Mouse (Mus musculus) right cerebral cortex, postnatal 25 days (tissue): ENCODE measurements around the gene Foxo3.

Experiments
- DNase-seq: peaks from one replicate; pipeline ENCODE4 v3.0.0; 2022

Foxo3 gene

DNA sequence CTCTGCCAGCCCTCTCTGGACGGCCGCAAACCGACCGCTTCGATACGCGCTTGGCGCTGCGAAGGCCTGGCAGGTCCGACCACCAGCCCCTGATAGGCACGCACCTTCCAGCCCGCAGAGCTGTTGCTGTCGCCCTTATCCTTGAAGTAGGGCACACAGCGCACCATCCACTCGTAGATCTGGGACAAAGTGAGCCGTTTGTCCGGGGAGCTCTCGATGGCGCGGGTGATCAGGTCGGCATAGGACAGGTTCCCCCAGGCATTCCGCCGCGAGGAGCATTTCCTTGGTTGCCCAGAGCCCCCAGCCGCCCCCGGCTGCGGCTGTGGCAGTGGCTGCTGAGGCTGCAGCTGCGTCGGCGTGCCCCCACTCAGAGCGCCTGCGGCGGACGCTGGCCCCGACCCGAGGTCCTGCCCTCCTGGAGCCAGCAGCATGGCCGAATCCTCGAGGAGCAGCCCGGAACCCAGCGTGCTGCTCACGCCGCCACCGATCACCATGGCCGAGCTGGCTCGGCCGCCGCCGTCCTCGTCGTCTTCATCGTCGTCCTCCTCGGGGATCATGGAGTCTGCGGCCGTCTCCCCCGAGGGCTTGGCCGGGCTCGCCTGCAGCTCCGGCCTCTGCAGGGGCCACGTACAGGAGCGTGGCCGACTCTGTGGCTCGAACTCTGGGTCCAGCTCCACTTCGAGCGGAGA is 1.7 kb downstream of the Foxo3 start:
- peak; percentile 40 for DNase-seq

DNA sequence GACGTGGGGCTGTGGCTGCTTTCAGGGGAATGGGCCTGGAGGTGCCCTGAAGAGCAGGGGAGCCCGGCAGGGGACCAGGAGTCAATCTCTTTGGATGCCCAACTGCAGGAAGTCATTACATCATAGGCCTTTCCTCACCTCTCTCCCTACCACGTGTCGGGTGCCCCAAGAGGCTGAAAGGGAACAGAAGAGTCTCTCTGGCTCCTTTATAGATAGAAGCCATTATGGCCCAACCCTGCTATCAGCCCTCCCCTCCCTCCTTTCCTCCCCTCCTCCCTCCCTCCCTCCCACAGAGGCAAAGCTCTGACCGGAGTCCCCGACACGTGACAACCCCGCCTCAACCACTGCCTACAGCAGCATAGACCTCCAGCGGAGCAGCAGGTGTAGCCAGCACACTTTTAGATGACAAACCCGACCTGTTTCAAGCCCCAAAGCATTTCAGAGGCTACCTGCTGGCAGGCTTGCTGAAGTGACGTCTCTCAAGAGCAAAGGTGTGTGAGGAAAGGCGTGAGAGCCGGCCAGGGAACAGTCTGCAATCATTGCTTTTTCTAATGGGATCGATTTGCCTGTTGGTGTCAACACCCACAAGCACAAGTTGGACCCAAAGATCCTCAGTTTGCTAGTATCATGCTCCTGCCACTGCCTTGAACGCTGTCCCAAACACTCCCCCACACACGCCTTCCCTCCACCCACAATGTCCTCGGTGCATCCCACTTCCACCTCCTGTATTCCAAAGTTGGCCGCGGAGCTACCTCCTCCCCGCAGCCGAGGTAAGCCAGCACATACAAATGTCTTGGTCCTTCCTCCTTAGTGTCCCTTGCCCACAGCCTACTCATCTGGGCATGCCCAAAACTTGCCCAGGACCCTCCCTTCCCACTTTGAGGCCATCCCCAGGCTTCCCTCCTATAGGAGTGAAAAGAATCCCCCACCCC is 2.5 kb downstream of the Foxo3 start:
- peak; percentile 30 for DNase-seq

DNA sequence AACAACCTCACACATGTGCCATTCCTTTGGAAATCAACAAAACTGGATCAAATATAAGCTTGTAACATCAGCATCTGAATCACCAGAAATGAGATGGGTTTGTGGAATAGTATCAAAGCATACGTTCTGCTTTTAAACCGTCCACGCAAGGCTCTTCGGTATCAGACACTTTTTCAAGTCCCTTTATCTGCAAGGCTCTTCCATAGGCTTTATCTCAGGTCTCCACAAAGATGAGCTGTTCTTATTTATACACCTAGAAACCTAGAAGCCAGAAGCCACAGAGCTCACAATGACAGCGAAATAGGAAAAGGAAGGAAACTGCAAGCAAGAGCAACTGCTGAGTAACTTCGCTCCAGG is 3.2 kb downstream of the Foxo3 start:
- no peak for DNase-seq

DNA sequence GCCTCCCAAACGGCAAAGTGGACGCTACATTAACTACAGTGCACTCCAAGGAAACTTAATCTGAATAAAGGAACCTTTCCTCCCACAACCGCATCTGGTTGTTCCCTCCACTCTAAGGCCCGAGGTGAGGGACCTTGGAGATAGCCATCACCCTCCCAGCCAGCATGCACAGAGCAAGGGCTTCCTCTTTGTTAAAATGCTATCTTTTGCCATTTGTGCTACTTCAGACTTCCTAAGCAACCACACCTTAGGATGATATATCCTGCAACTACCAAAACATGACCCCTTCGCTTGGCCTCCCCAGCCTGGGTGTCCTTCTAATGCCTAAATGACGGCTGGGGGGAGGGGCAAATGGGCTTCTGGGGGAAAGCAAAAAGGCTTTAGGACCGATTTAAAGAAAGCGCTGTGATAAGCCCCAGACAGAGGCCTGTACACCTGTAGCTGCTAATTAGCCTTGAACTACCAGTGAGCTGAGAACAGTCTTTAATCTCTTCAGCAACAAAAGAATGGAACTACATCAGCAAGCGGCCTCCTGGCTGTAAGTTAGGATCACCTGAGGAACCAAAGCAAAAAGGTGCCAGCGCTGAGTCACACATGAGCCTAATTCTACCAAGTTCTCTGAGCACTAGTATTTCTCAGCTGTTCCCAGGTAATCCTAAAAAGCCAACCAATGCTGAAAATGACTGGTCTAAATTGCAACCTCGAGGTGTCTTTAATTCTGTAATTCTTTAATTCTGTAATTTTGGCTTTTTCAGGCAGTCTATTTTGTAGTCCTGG is 4.9 kb downstream of the Foxo3 start:
- no peak for DNase-seq

DNA sequence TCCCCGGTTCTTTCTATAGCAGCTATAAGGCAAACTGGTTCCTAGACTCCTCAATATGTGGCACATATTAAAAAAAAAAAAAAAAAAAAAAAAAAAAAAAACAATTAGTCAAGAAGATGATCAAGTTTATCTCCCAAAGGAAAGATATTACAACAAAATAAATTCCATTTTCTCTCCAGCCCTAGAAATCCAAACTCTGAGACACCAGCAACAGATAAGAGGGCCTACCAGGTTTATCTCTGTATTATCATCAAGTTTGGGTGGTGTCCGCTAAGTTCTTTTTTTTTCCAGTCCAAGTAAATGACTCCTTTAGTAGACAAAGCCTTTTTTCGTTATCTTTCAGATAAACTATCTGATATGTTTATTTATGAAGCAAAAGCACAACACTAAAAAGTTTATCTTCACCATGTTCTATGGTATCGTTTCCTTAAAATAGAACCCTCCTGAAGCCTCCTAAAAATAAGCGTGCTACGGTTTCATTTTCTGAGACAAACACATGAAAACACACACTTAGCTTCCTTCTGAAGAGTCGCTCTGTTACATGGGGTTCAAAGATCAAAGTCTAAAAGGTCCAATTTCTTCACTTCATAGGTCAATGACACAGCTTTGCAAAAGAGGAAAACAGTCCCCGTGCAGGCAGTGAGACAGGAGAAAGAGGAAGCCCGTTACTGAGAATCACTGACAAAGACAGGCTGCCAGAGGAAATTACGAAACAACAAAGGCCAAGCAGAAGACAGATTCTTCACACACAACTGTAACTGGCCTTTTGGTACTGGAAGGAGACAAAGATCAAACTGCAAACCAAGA is 6.1 kb downstream of the Foxo3 start:
- no peak for DNase-seq

DNA sequence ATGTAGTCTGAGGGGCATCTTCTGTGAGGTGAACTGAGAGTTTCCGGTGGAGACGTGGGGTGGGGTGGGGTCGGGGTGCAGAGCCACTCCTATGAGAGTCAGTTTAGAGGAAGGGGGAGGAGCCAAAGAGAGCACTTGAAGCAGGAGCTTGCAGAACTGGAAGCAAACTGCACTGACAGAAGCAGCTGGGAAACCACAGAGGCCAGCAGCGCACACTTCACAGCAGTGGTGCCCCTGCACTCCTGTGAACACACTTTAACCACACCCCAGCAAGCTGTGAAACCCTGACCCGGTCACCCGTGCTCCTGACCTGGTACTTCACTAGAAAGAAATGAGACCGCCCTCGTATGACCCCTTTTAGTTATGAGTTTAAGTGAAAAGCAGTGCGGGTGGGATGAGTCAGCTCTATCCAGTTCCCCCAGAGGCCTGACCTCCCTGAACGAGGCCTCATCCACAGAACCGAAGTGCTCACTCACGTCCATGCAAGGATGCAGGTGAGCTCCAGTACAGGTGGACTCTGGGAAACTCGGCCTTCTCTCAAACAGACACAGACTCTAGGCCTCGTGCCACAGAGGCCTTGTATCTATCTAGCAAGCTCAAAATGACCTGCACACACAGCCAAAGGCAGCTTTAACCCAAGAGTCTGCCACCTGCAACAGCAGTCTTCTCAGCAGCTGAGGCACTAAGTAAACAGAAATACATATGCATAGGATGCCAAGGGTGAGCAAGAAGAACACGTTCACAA is 7.1 kb downstream of the Foxo3 start:
- DNase-seq, result no peak

DNA sequence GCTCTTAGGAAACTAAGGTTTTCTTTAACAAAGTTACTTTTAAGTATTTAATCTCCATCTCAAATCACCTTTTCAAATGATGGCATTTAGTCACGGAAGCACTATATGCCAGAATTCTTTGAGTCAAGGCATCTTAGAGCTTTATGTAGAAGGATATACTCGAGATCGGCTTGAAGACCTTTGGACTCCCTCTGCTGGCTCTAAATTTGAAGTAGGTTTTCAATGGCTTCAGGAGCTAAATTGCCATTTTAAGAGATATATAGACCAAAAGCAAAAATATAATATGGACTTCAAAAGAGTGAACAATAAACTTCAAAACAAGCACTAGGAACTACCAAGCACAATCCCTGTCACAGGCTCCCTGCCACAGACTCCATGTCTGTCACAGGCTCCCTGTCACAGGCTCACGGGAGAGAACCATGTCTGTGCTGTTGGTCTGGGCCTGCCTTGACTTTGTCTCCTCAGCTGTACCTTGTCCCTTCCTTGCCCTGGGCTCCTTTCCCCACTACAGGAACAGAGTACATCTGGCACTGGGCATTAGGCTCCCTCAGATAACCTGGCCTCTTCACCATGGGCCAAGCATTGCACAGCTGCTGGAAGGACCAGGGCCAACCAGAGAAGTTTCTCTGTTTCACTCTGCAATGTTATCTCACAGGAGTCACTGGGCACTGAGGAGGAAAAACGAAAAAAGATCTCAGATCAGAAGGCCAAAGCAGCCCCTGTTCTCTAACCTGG is 8.6 kb downstream of the Foxo3 start:
- no peak for DNase-seq

DNA sequence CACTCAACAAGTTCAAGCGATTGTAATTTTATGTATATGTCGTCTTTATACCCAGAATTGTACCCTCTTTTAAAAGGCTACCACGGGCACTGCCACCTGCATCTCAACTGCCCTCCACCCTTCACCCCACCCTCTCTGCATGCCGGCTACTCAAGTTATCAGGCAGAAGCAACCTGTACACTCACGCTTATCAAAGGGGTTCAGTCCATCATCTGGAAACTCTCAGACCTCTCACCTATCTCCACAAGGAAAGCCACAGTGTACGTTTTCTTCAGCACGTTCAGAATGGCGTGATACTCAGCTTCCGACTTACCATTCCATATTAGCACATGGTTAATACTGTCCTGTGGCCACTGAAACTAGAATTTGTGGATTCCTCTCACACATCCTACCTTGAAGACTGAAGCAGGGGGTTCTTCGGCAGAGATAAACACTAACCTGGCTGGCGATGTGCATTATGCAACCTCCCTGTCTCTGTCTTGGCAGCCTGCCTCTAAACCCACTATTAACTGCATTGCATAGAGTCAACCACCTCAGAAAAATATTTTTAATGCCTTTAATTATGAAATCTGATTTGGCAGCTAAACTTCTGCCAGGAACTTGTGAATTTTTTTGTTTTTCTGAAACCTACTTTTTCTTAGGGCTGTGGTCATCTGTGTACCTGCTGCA is 11.4 kb downstream of the Foxo3 start:
- DNase-seq, result no peak

DNA sequence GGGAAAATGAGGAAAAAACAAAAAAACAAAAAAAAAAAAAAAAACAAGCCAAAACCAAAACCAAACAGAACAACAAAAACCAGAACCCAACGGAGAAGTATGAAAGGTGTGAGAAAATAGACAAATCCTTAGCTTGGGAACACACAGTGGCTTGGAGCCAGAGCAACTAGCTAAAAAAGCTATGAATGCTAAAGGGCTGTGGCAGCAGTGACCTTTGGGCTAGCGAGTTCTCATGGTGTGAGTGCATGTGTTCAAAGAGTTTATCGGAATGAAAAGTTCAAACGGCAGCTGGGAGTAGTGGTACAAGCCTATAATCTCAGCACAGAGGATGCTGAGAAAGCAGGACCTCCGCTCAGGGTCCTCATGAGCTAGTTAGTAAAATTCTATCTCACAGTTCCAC is 12.4 kb downstream of the Foxo3 start:
- no peak for DNase-seq

DNA sequence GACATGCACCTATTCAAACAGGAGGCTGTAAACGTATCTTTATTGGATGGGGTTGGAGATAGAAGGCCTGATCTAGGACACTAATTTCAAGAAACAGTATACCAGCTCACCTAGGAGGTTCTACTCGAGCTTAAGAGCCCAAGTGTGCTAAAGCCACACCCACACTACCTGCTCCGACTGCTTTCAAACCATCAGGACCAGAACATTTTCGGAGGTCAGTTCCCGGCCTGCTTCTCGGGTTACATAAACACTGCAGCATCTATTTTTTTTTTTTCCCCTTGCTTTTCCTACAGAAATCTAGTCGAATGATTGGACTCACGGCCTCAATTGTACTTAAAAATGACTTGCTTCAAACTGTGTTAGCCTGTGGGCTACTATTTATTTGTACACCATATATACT is 12.9 kb downstream of the Foxo3 start:
- no peak for DNase-seq

DNA sequence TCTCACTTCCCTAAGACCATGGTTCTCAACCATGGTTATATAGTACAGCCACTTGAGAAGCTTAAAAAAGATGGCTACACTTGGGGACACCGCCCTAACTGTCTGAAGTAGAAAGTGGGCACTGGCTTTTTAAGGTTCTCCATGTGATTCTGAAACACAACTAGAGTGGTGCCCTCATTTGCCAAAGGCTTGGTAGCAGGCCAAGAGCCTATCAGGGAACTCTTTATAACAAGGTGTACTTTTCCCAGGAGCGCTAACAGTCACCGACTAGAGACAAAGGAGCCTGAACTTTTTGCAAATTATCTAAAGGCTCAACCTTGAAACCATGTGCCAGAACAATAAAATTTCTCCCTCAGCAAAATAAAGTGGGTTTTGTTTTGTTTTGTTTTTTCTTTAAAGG is 14.5 kb downstream of the Foxo3 start:
- DNase-seq, result no peak

DNA sequence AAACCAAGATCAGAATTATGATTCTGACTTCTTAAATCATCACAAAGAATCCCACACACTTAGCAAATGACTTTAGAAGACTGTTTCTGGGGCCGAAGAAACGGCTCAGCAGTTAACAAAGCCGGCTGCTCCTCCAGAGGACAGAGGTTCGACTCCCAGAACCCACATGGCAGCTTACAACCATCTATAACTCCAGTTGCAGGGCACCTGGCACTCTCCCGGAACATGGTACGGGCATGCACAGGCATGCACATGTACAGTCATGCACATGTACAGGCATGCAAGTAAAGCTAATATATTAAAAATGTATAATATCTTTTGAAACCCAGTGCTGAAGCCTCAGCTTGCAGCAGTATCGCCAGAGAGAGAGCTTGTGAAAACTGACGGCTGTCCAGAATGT is 15.5 kb downstream of the Foxo3 start:
- no peak for DNase-seq

DNA sequence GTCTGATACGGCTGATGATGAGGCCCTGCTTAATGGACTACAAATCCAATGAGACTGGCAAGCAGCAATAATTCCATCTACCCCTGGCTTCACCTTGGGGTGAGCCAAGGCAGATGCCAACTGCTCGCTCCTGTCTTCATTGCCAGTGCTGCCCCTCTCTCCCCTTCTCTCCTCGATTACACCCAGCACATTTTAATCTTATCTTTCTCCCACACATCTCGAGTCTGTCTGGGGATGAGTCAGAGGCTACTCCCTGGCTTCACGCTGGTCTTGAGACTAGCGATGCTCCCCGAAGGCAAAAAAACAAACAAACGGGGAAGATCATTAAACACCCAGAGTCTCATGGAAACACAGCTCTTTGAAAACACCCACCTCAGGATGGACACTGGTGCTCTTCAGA is 16.0 kb downstream of the Foxo3 start:
- DNase-seq, result no peak

DNA sequence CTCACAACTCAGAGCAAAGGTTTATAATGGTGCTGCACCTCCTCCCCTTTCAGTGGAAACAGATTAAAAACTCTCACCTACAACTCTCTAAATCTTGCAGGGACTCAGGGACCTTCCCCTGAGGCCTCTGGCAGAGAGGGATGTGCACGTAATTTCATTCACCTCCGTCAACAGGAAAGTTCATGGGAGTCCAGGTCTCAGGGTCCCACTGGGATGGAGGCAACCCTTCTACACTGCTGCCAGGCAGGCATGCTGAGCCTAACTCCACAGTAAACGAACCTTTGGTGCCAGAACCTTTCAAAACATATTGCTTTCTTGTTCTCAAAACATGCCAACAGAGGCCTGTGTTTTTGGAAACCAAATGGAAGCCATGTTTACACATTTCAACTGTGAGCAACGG is 17.0 kb downstream of the Foxo3 start:
- no peak for DNase-seq

DNA sequence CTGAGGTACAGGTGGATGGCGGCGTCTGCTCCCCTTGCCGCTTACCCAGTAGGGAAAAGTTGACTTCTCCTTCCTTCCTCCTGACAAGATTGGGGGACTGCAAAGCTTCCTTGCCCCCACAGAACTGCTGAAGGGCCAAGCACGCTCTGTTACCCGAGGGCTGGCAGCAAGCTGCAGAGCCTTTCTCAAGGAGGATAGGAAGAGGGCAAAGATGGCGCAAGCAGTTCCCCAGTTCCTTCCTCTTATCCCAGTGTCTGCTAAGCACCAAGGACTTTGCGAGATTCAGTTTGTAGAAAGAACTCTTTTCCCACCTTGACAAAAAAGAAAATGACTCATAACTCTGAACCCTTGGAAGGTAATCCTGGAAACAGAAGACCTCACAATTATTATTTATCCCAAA is 18.6 kb downstream of the Foxo3 start:
- no peak for DNase-seq

DNA sequence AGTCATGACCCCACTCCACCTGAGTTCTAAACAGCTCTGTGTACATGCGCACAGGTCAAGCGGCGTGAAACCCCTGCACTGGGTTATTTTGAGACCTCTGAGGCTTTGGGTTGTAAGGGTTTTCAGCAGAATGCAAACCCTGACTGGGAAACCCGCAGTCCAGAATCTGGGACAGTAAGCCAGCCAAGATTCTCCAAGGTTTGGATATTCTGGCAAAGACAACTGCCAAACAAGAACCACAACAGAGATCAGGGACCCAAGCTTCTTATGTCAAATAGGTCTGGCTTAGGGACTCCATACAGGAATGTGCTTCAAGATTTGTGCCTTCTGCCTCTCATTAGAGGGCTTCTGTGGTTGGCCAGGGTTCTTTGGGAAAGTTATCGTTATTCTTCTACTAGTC is 21.8 kb downstream of the Foxo3 start:
- DNase-seq, result no peak

DNA sequence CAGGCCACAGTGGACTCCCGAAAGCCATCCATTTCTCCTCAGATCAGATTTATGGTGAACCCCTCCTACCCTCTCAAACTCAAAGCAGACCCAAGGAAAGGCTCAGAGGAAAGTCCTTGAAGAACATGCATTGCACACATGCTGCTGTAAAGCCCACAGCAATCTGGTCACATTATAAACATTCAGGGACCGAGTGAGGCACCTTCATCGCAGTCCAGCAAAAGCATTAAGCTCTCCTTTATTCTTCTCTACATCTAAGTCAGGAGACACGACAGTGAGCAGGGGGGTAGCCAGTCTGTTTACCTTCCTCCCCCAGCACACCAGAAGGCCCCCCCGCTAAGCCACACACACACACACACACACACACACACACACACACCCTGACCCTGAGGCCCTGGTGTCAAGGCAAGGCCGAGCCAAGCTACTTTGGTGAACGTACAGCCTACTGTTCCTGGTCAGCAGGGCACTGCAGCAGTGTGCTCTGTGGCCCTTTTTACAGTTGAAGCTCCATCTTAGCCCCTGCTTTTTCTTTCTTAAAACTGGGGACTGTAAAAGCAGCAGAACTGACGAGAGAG is 24.7 kb downstream of the Foxo3 start:
- no peak for DNase-seq

DNA sequence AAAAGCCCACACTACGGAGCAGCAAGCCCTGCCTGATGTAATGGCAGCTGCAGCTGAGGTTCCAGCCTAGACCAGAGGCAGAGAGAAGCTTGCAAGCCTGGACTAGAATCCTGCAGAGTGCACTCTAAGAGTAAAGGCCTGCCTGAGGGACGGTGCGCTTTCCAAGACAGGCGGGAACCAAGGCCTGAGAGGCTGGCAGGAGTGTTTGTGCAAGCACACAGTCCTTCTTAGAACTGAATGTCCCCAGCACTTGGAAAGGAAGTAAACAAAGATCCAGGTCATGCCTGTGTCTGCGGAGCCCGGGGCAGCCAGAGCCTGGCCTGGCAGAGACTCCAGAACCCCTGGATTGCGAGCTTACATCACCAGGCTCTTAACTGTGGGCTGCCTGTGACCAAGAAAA is 25.4 kb downstream of the Foxo3 start:
- DNase-seq, result peak; percentile 36

DNA sequence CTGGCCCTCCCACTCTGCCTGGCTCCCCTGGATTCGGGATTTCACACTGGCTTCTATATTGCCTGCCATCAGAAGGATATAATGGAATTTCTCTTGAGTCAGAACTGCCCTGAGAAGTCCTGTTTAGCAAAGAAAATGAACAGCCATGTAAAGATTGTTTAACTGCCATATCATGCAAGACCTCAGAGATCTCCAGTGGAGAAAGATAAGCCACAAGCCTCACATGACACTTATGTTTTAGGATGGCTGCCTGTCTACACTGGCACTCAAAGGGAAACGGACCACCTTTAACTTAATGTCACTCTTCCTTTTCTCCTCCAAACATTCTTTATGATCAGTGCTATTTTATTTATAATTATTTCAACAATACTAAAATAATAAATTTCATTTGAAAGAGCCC is 26.6 kb downstream of the Foxo3 start:
- no peak for DNase-seq

DNA sequence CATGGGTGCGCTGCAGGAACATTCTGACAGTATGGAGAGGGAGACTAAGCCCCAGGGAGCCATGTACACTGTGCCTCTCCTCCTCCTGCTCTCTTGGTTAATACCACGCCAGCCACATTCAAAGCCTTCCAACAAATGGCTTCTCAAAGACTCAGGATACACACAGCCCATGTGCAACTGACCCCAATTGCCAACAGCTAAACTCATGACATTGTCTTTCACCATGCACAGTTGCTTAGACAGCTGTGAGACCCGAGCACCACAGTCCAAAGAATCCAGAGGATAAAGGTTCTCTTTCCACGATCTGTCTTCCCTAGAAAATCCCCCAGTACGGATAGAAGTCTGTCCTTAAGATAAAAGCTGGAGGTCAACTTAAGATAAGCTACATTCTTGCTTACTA is 27.9 kb downstream of the Foxo3 start:
- DNase-seq, result no peak
